Mouse (Mus musculus) adrenal gland, adult 18-20 months (tissue): Measurements from ENCODE around the gene Nup210l. TPM values are rescaled to one million over a fixed set of nuclear protein-coding genes. Genes with fewer than 3 reads are reported as not detected.

Source experiments
- DNase-seq, 2 experiments: peaks; one replicate each; pipeline ENCODE4 v3.0.0; 2021 to 2022; ENCODE audit warnings: low spot score in 2 of 2
- microRNA-seq, 2 experiments: library from miRNA; unstranded; fragments of <30 nt; microRNA quantifications; one replicate each; pipeline ENCODE4 v1.2.0; 2021; ENCODE audit warnings: borderline number of aligned reads in 2 of 2
- total RNA-seq, 2 experiments: library from RNA; stranded (reverse); gene quantifications; 1 replicate in 1 of 2; 2 replicates in 1 of 2; pipeline ENCODE4 v1.2.3; 2021

The Nup210l gene
- total RNA-seq, 2 experiments from 2014 or later: 0.48 to 0.53 TPM

DNA sequence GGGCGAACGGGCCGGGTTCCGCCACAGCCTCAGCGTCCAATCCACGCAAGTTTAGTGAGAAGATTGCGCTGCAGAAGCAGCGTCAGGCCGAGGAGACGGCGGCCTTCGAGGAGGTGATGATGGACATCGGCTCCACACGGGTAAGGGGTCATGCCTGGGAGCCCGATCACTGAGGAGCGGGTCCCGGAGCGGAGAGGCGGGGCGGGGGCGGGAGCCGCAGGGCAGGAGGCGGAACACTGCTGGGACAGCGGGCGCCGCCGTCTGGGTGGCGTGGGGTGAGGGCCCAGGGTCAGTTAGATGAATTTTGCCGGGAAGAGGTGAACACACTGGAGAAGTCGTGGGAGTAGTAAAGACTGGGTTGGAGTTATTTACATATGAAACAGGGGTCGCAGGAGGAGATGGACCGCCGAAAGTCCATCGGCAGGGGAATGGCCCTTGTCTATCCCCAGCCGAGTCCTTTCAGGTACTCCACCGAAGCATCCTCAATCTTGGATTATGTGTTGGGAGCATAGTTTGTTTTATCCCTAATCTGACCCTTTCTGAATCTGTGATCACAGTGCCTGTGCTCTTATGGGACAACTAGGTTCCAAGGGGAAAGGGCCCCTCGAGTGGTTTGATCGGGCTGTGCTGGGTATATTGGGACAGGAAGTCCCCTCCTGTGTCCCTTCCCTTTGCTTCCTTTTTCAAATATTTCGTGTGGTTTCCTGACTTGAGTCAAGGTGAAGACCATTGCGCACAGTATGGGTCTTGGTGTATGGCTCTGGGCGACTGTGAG lies 150.7 kb downstream of the Nup210l start:
- no peak for DNase-seq

DNA sequence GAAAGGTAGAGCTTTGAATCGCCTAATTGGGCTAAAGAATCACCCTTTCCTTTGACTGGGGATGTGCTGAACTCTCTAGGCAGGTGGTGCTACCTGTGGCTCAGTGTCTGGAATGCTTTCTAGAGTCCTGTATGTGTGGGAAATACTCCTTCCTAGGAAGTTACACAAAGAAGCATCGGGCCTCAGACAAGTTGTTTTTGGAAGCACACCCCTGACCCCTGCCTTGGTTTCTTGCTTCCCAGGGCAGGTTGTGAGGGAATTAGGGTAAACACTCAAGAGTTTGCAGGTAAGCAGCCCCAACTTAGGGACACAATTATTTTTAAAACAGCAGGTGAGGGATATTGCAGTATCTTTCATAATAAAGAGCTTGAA lies 151.2 kb downstream of the Nup210l start:
- no peak for DNase-seq

DNA sequence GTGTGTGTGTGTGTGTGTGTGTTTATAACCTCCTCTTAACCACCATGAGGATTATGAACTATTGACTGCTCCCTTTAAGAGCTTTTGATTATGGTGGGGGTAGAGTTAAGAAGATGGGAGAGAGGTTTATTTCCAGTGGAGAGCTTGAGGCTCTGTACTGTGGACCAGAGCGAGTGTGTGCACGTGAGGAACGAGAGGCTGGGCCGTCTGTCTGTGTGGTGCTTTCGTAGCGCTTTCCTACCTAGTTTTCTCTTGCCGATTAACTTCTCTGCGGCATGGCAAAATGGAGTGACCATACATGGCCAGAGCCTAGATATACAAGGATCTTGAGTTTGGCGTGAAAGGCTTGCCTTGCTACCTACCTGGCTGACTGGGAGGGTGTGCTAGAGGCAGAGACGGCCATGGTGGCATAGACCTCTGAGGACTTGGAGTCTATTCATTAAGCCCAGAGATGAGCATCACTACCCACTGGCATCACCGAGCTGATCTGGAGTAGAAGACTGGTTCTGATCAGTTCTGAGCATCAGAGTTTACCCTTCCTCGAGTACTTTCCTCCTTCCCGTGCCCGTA lies 151.9 kb downstream of the Nup210l start:
- no peak for DNase-seq

DNA sequence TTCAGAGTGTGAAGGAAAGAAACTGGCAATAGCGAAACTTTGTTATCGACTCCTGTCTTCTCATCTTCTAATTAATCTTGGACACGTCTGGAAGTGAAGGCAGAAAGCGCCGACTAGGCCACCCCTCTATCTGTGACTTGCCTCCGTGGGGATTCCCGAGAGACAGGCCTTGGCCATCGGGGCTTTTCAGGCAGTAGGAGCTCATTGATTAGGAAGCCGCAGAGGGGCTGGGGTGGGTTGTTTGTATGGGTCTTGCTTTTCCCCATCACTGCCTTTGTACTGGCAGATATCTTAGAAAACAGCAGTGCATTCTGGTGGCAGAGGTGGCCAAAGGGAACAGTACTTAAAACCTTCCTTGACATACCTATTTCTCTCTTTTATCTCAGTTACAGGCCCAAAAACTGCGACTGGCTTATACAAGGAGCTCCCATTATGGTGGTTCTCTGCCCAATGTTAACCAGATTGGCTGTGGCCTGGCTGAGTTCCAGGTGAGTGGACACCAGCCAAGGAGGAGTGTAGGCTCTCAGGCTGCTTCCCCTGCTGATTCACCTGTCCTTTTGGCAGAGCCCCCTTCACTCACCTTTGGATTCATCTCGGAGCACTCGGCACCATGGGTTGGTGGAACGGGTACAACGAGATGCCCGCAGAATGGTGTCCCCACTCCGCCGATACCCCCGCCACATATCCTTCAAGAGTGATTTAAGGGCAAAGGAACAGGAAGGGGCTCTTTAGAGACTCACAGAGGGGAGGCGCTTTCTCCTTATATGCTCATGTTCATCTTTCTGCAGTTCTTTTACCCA lies 153.0 kb downstream of the Nup210l start:
- no peak for DNase-seq

DNA sequence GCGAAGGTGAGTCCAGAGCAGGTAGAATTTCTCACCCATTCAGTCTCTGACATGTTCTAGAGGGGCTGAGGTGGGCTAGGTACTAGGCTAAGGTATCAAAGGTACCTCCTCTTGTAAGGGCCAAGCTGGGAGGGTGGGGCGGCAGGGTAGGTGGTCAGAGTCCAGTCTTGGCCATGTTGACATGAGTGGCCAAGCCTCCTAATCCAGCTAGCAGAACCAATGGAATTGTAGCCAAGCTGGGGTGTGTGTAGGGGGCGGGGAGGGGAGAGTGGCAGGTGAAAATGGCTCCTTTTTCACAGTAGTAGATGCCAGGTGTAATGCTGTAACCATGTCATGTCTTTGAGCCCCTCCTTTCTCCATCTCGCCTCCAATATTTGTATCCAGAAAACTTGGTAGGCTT lies 154.6 kb downstream of the Nup210l start:
- DNase-seq: no peak

Small RNA genes lying within 50 kb of the gene (microRNA-seq; reads per million reads assigned to microRNA genes)
- 14.7 to 27.9 reads per million in 2 experiments for gene Mir190b

Other genes starting within 250 kb of the Nup210l start
- 10 to 100 TPM in 1 of 2 experiments, 1 to 10 TPM in 1; 7.8 to 13.9 TPM for gene Il6ra, start 190.9 kb upstream of the Nup210l start, total RNA-seq
- gene Atp8b2, start 140.6 kb upstream of the Nup210l start, total RNA-seq: 10 to 100 TPM; 26.5 to 39.9 TPM
- gene Hax1, start 105.4 kb upstream of the Nup210l start, total RNA-seq: 100 to 1,000 TPM; 150 to 153 TPM
- gene 4933434E20Rik, start 52.5 kb upstream of the Nup210l start, total RNA-seq: 10 to 100 TPM; 88.2 to 89.0 TPM
- 100 to 1,000 TPM; 142 to 156 TPM for gene Ubap2l, start 51.5 kb upstream of the Nup210l start, total RNA-seq
- gene Tpm3, start 31.5 kb upstream of the Nup210l start, total RNA-seq: 100 to 1,000 TPM; 169 to 191 TPM
- 1,000 to 10,000 TPM; 2,116 to 2,128 TPM for gene Rps27, start 109.5 kb downstream of the Nup210l start, total RNA-seq
- 10 to 100 TPM; 21.1 to 30.8 TPM for gene Rab13, start 109.6 kb downstream of the Nup210l start, total RNA-seq
- 10 to 100 TPM; 66.2 to 72.2 TPM for gene Jtb, start 127.5 kb downstream of the Nup210l start, total RNA-seq
- under 1 TPM; 0.36 to 0.38 TPM for gene Creb3l4, start 139.4 kb downstream of the Nup210l start, total RNA-seq
- gene Slc39a1, start 144.0 kb downstream of the Nup210l start, total RNA-seq: 100 to 1,000 TPM; 115 to 116 TPM
- 10 to 100 TPM; 48.5 to 51.0 TPM for gene Crtc2, start 150.0 kb downstream of the Nup210l start, total RNA-seq
- gene Dennd4b, start 161.1 kb downstream of the Nup210l start, total RNA-seq: 1 to 10 TPM; 8.6 to 9.1 TPM
- gene Gatad2b, start 189.0 kb downstream of the Nup210l start, total RNA-seq: 10 to 100 TPM; 50.0 to 64.5 TPM